Mouse (Mus musculus): Measurements from ENCODE around the gene Dot1l.

Gene Dot1l

DNA sequence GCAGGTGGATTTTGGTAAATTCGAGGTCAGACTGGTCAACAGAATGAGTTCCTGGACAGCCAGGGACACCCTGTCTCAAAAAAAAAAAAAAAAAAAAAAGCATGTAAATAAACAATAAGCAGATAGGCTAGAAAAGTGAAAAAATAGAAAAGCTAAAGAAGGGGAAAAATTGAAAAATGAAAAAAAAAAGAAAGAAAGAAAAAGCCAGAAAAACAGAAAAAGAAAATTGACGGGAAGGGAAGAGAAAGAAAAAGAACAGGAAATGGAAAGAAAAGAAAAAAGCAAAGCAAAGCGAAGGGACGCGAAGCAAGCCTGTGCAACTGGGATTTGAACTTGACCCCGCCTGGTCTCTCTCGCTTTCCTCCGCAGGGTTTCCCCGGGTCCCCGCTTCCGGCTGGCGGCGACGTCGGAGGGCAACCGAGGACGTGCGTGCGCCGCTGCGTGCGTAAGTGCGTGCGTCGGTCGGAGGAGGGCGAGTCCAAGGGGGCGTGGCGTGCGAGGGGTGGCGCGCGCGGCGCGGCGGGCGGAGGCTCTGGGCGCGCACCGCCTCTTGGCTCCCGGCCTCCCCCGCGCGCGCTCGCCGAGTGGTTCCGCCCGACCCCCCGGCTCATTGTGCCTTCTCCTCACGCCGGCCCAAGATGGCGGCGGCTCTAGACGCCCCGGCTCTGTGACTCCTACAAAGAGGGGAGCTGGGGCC is at the start of gene Dot1l:
Dot1l (plus strand) TSS at position 613 of the 697 bp plus-strand sequence.
- DNase-seq (ENCODE audit: low read depth in 1 of 2, low spot score in 2 of 2) = peak; percentile 95 to 97

DNA sequence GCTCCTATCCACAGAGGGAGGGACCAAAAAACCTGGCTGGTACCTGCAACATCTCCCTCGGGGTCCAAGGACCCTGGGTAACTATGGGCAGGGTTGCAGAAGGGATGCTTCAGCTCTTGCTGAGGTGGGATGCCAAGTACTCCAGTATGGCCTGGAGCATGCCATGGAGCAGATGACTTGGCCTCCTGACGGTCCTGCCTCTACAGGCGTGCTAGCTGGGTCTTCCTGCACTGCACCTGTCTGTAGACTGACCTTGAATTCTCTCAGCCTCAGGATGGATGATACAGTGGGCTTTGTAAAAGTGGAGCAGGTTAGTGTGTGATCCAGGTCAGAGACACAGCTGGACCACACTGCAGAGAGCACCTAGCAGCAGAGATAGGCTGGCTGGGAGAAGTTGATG is 49.5 kb upstream of the Dot1l start:
- DNase-seq (ENCODE audit: low read depth in 1 of 2, low spot score in 2 of 2) = no peak

DNA sequence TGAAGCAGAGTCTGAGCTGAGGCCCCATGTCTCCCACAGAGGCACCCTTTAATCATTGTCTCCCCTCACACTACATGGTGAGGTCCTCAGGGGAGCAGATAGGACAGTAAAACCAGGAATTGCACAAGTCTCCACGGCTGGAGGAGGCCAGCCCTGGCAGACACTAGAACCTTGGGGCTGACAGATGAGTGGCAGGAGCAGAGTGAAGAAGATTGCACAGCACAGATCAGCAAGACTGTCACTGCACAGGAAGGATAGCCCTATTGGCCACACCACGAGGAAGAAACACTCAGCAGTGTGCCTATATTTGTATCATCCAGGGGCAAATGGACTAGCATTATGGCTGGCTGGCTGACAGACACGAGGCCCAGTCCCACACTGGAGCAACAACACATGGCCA is 44.2 kb upstream of the Dot1l start:
- DNase-seq (ENCODE audit: low read depth in 1 of 2, low spot score in 2 of 2) = no peak

DNA sequence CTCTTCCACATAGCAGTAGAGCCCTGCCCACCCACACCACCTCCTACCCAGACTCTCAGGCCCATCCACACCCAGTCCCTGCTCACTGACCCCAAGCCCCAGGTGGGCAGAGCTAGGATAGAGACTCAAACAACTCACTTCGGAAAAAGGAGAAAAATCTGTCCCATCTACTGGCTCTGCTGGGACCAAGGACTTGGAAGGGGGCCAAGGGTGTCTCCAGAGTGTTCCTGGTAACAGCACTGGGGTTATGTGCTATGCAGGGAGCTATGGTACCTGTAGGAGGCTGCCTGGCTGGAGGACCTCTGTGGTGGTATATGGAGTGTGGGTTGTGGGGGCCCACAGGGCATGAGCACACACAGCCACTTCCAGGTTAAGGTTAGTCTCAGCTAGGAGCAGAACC is 37.7 kb upstream of the Dot1l start:
- no peak for DNase-seq (ENCODE audit: low read depth in 1 of 2, low spot score in 2 of 2)

DNA sequence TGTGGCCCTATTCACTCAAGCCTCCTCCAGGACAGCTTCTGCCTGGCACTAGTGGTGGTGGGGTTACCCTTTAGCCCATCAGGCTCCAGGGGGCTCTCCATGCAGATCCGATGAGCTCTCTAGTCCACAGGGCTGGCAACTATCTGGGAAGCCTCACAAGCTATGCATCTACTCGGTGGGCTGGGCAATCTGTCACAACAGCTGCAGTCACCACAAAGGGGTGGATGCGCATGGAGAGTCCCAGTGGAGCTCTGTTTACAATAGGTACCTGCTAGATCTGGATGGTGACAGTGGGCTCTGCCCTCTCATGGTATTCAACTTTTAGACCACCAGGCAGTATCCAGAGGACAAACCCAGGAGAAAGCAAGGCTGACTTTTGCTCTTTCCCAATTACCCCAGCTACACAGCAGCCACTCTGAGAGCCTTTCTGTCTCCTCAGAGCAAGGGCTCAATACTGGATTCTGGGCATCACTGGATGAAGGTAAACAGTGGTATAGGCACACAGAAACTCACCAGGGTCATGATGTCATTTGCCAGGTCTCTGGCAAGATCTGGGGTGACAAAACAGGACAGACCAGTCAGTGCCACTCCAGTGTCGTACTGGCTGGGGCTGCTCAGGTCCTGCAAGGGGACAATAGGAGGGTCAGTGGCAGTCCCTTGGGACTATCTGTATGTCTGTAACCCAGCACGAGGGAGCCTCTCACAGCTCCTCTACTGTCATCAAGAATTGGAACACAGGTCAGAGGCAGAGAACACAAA is 27.5 kb upstream of the Dot1l start:
- no peak for DNase-seq (ENCODE audit: low read depth in 1 of 2, low spot score in 2 of 2)

DNA sequence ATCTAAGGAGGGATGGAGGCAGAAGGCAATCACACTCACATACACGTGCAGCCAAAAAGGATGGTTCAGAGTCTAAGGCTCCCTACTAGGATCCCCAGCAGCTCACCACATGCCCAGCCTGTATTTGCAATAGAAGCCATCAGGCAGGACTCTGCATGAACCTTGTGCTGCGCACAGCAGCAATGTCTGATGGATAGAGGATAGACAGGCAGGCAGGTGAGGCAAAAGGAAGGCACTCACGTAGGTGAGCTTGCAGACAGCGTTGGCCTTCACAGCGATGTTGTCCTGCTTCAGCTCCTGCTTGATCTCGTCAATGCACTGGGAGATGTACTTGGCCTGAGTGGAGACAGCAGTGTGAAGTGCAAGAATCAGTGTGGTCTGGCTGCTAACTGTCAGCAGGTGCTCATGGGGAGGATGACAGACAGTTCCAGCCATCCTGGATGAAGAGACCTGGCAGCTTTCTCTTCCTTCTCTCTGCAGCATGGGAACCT is 22.4 kb upstream of the Dot1l start:
- DNase-seq (ENCODE audit: low read depth in 1 of 2, low spot score in 2 of 2) = no peak

DNA sequence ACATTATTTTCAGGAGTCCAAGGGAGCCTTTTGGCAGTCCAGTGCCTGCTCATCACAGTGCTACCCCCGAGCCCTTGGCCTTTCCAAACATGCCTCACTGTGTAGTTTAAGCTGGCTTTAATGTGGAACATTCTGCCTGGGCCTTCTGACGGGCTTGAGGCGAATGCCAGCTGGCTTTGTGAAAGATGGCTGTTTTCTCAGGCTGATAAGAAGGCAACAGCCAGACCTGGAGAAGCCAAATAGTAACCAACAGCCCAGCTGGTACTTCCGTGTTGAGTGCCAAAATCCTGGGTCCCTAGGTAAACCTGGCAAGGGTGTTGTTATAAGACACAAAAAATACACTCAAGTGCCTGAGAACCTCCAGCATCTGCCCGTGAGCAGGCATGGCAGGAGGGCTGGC is 18.3 kb upstream of the Dot1l start:
- no peak for DNase-seq (ENCODE audit: low read depth in 1 of 2, low spot score in 2 of 2)

DNA sequence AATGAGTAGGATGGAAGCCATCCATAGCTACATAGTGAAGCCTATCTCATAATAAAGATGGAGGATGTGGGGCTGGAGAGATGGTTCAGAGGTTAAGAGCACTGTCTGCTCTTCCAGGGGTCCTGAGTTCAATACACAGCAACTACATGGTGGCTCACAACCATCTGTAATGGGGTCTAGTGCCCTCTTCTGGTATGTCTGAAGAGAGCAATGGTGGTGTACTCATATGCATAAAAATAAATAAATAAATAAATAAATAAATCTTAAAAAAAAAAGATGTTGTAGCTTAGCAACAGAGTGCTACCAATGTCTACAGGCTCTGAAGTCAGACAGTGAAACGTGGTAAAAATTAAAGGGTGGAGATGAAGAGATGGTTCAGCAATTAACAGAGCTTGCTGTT is 16.3 kb upstream of the Dot1l start:
- no peak for DNase-seq (ENCODE audit: low read depth in 1 of 2, low spot score in 2 of 2)

DNA sequence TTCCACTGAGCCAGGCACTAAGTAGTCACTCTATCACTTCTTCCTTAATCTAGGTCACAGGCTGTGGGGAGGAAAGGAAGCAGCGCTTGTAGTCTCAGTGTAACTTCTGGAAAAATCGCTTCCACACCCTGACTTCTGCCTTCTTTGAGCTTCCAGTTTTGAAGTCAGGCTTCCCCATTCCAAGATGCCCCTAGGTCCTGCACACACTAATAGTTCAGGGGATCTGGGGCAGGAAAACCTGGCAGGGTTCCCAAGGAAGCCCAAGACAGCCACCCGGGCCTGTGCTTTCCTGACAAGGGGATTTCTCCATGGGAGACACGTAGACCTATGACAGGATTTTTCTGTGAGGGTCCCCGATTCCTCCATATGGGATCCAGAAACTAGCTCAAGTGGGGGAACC is 13.9 kb upstream of the Dot1l start:
- DNase-seq (ENCODE audit: low read depth in 1 of 2, low spot score in 2 of 2) = no peak

DNA sequence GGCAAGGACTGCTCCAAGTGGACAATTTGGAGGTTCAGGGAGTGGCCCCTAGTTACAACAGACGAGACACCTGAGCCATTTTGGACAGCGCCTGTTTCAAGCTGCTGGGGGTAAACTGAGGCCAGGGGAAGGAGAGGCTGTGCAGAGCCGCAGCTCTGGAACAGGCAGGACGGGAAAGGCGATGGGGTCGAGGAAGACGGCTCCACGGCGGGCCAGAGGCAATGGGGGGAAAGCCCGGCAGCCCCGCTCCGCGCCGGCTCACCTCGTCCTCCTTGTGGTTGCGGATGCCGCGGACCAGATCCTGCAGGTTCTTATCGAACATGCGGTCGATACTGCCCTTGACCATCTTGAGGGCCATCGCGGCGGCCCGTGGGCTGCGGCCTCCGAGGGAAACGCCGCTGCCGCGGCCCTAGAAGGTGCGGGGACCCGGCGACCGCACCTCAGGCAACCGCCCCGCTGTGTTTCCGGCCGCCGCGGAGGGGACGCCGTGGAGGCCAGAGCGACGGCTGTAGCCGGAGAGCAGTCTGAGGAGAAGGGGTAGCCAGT is 13.3 kb upstream of the Dot1l start:
- peak in 1 of 2 experiments; percentile 28 for DNase-seq (ENCODE audit: low read depth in 1 of 2, low spot score in 2 of 2)

DNA sequence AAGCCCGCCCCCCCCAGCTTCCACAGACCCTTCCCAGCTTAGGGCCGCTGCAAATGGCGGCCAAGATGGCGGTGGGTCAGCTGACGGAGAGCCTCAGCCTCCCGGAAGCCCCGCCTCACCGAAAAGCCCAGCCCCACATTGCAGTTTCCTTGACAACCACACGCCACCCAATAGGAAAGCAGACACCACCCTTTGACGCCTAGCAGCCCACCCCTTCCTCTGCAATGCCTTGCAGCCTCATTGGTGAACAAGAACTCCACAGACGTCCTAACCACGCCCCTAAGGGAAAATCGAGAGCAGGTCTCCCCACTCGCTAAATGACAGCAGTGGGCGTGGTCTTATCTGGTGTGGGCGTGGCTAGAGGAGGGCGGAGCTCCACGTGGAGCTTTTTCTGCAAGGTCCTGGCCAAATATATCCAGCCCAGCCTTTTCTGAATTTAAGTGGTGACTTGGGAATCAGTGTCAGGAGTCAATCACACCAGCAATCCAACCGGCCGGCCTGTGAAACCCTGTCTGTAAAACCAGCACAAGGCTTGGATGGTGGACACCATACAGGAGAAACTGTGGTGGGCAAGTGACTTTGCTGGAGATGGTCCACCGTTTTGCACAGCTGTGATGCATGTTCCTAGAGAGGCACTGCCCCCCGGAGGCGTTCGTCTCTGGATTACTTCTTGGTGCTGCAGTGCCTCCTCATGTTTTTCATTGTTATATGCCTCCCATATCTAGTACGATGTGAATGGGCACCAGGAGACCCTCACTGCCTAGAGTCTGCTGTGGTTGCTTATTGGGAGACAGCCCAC is 12.6 kb upstream of the Dot1l start, which contains the start of gene Ap3d1:
Ap3d1 (minus strand) TSS at position 85 of the 799 bp plus-strand sequence.
- DNase-seq (ENCODE audit: low read depth in 1 of 2, low spot score in 2 of 2) = peak; percentile 93 to 97

DNA sequence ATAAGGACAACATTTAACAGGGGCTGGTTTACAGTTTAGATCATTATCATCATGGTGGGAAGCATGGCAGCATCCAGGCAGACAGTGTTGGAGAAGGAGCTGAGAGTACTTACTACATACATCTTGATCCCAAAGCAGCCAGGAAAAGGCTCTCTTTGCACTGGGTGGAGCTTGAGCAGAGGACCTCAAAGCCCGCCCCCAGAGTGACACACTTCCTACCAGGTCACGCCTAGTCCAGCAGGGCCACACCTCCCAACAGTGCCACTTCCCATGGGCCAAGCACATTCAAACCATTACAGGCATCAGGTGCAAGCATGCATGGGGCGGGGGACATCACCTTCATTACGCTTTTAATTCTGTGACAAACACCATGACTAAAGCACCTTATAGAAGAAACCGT is 10.7 kb upstream of the Dot1l start:
- DNase-seq (ENCODE audit: low read depth in 1 of 2, low spot score in 2 of 2) = peak in 1 of 2 experiments; percentile 40

DNA sequence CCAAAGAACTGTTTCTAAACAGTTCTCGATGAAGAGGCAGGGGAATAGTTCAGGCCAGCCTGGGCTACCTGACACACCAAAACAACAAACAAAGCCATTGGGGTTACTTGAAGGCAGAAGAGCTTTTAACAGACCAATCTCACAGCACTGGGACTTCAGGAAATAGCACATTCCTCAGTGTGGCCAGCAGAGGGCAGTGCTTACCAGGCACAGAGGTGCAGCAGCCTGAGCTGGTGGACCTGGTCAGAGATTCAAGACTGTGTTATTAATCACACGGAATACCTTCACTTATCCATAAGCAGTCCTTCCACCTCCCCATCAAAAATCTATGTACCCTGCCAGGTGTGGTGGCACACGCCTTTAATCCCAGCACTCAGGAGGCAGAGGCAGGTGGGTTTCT is 7.6 kb upstream of the Dot1l start:
- peak in 1 of 2 experiments; percentile 68 for DNase-seq (ENCODE audit: low read depth in 1 of 2, low spot score in 2 of 2)

DNA sequence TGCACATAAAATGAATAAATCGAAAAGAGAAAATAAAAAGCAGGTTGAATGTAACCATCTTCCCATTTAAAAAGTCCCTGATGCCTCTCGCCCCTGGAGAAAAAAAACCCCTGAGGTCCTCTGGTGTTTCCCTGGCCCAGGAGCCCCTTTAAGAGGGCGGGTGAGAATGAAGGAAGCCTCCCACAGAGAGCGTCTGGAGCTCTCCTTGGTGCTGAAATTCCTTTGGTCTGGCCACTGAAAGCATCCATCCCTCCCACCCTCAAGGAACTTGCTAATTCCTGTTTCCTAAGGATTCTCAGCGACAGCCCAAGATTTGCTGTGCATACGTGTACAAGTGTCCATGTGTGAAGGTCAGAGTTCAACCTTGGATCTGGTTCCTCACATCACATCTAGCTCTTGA is 6.4 kb upstream of the Dot1l start:
- DNase-seq (ENCODE audit: low read depth in 1 of 2, low spot score in 2 of 2) = no peak

DNA sequence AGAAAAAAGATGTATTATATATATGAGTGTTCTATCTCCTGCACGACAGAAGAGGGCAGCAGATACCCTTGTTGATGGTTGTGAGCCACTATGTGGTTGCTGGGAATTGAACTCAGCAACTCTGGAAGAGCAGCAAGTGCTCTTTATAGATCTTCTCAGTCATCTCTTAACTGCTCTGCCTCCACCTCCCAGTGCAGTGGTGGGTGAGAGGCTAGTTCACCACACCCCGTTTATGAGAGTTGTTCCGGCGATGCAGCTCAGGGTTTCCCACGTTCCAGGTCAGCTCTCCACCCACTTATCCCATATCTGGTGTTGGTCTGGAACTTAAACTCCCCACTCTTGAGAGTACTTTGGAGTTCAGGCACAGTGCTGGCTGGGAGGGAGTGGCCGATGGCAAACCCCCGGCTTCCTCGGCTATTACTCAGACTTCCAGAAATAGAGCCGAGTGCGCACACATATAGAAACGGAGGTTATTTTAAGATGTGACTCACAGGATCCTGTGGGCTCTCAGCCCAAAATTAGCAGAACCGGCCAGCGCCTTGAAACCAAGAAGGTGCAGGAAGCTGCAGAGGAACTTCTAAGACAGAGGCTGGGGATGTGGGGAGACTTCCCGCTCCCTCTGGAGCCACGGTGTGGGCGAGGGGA is 3.7 kb upstream of the Dot1l start:
- peak; percentile 80 to 85 for DNase-seq (ENCODE audit: low read depth in 1 of 2, low spot score in 2 of 2)

DNA sequence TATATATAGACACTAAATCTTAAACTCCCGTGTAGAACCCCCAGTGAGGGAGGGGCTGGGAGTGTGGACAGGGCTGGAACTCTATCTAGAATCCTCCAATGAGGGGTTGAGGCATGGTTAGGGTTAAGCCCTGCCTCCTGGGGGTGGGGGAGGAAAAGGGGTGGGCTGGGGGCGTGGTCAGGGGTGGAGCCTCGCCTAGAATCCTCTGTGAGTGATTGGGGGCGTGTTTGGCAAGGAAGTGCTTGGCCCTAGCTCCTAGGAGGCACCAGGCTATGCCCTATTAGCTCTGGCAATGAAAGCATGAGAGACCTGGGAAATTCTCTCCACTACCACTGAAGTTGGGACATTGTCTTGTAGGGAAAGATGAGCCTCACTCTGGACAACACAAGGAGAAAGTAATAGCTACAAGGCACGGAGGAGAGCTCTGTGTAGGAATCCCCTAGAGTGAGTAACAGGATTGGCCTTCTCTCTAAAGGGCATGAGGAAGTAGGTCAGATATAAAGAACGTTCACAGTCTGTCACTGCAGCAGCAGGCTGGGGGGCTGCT is 2.9 kb upstream of the Dot1l start:
- no peak for DNase-seq (ENCODE audit: low read depth in 1 of 2, low spot score in 2 of 2)

DNA sequence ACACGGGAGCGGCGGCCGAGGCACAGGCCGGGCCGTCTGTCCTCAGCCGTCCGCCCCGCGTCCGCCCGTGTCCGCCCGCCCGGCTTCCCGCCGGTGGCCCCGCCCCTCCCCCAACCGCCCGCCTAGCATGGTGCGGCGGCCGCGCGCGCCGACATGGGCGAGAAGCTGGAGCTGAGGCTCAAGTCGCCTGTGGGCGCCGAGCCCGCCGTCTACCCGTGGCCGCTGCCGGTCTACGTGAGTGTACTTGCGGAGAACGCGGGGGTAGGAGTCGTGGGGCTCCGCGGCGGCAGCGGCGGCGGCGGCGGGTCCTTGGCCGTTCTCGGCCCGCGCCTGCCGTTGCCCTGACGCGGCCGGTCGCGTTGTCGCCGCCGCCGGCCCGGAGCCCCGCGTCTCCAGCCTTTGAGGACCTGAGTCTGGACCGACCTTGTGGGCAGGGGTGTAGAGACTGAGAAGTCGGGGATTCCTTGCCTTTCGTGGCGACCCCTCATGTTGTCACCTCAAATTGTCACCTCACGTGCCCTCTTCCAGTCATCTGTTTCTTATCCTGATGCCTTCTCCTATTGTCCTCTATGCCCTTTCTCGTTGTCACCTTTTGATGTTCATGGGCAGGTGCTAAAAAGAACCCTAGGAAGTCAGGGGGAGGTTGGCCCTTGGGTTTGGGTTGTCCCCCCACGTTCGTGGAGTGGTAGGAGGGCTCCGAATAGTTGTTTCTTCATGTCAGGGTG is 447 bp downstream of the Dot1l start:
- DNase-seq (ENCODE audit: low read depth in 1 of 2, low spot score in 2 of 2) = no peak

DNA sequence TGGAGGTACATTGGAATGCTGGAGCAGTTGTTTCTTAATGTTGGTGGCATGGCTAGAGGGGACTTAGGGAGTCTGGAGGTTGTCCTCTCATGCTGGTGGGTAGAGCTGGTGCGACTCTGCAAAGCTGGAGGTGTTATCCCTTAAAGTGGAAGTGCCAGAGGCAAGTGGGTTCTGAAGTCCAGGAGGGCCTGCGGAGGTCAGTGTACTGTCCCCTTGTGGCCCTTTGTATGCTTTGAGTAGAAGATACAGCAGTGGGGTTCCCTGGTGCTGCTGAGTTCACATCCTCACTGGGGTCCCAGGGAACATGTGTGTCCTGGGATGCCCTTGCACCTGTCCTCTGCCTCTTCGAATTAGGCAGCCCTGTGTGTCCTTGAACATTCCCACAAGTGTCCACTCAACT is 1.1 kb downstream of the Dot1l start:
- DNase-seq (ENCODE audit: low read depth in 1 of 2, low spot score in 2 of 2) = no peak

DNA sequence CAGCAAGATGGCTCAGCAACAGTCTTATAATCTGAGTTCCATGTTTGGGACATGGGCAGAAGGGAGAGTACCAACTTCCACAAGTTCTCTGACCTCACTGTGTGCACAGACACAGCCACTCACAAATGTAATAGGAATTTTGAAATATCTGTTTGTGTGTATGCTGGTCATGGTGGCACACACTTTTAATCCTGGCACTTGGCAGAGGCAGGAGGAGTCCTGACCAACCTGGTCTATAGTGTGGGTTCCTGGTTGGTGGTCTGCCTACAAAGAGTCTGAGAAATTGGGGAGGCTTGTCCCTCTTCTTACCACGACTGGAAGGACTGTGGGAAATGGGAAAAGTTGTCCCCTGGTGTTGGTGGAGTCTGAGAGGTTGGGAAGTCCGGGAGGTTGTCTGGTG is 1.5 kb downstream of the Dot1l start:
- no peak for DNase-seq (ENCODE audit: low read depth in 1 of 2, low spot score in 2 of 2)

DNA sequence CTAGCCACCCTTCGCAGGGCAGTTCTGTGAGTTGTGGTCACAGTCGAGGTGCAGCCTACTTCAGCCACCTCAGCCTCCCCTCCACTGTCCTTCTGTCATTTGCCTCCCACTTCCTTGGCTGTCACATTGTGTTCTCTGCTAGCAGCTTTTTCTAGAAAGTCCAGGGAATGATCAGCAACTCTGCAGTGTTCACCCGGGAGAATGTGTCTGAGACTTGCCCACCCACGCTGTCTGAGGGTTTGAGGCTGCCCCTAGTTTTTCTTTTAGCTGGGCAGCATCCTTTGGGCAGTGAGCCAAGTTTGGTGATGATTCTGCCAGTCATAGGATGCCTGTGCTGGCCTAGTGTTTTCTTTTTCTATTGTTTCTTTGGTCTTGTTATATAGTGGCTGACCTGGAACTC is 2.0 kb downstream of the Dot1l start:
- DNase-seq (ENCODE audit: low read depth in 1 of 2, low spot score in 2 of 2) = no peak
